Mouse (Mus musculus): ENCODE measurements around the gene Ak2. TPM values are rescaled to one million over a fixed set of nuclear protein-coding genes. Genes with fewer than 3 reads are reported as not detected.
A peak's percentile ranks its signal among the peaks of the same experiment; 100 is the strongest.

Gene Ak2
- total and polyA plus RNA-seq, 3 experiments: 269 to 363 (median 280) TPM

DNA sequence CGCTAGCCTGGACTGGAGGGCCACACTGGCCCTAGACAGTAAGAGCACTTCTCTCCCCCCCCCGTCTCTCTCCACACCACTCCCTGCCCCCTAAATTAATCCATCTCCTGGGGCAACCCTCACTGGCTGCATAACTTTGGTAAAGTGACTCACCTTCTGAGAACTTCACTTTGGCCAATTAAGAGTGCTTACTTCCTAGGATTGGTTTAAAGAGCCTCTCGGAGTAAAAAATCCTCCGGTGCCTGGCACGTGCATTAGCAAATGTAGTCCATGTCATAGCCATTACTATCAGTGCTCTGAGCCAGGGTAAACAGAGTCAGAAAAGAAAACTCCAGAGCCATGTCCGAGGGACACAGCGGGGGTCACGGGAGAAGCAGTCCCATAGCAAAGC is 21.3 kb upstream of the Ak2 start:
- TF ChIP-seq HCFC1 (IDR thresholded peaks at IDR 0.05; ENCODE audit: low read depth, low read length) (no peak), MAX (IDR thresholded peaks at IDR 0.05; ENCODE audit: low read length) (no peak), NELFE (IDR thresholded peaks at IDR 0.05; ENCODE audit: low read depth, low read length) (no peak), MAFK (IDR thresholded peaks at IDR 0.05; ENCODE audit: insufficient replicate concordance, low read length) (no peak), MAZ (IDR thresholded peaks at IDR 0.05; ENCODE audit: low read depth, low read length) (no peak), ZMIZ1 (IDR thresholded peaks at IDR 0.05; ENCODE audit: low read depth, low read length) (no peak), UBTF (IDR thresholded peaks at IDR 0.05; ENCODE audit: low read depth, low read length) (no peak), RCOR1 (conservative IDR thresholded peaks at IDR 0.05; ENCODE audit: low read depth, low read length) (no peak), KAT2A (IDR thresholded peaks at IDR 0.05; ENCODE audit: insufficient replicate concordance, low read length) (no peak), EP300 (IDR thresholded peaks at IDR 0.05; ENCODE audit: low read length) (no peak), USF1 (IDR thresholded peaks at IDR 0.05; ENCODE audit: low read depth, low read length) (no peak), ZC3H11A (IDR thresholded peaks at IDR 0.05; ENCODE audit: low read depth, low read length) (no peak), USF2 (conservative IDR thresholded peaks at IDR 0.05; ENCODE audit: low read depth, low read length) (no peak), TCF12 (IDR thresholded peaks at IDR 0.05; ENCODE audit: low read depth, low read length) (no peak), CHD2 (IDR thresholded peaks at IDR 0.05; ENCODE audit: low read length) (no peak), GABPA (IDR thresholded peaks at IDR 0.05; ENCODE audit: insufficient replicate concordance, low read depth, low read length) (no peak), MEF2A (IDR thresholded peaks at IDR 0.05; ENCODE audit: borderline replicate concordance, low read depth, low read length) (no peak)
- Histone ChIP-seq H3K9me3 (replicated peaks; ENCODE audit: low read length) (no peaks in the 10 kb centered on the region), H3K4me2 (ENCODE audit: insufficient read depth, low read depth, poor library complexity, severe bottlenecking) (no peak overlapping the region), H3K36me3 (replicated peaks in 1 of 2; ENCODE audit: control insufficient read depth in 1 of 2, insufficient read depth in 1 of 2, low read length in 1 of 2) (no peaks in the 10 kb centered on the region), H3K4me1 (ENCODE audit: control insufficient read depth in 1 of 2, insufficient read depth in 2 of 2) (peaks cover 0 to 10% of the 10 kb centered on the region in 2 experiments; a peak in 2 of 4 replicates), H3K27me3 (replicated peaks) (peaks cover 10% of the 10 kb centered on the region), H3K79me2 (replicated peaks; ENCODE audit: control insufficient read depth, extremely low read depth, insufficient read depth, poor library complexity, severe bottlenecking) (no peaks in the 10 kb centered on the region), H3K9ac (ENCODE audit: insufficient read depth, low read depth) (no peak overlapping the region), H3K27ac (ENCODE audit: insufficient read depth, low read depth) (no peak overlapping the region), H3K4me3 (replicated peaks in 1 of 3; ENCODE audit: low read depth in 2 of 3, low read length in 2 of 3, poor library complexity in 1 of 3) (no peak overlapping the region)
- in situ Hi-C loops (cut with MboI; ENCODE audit: low pct_ligation_motif_present, low pct_unique_long_range_greater_than_20kb, low sequenced_read_pairs): loop anchor here (10.0 kb wide), 1 partner anchor 64 kb away; no protein-coding TSS in a partner anchor
- no peak for DNase-seq (ENCODE audit: extremely low read depth)
- dilution Hi-C loops (cut with MboI; ENCODE audit: extremely low pct_ligation_motif_present, extremely low pct_unique_long_range_greater_than_20kb, low sequenced_read_pairs): no loop called here

DNA sequence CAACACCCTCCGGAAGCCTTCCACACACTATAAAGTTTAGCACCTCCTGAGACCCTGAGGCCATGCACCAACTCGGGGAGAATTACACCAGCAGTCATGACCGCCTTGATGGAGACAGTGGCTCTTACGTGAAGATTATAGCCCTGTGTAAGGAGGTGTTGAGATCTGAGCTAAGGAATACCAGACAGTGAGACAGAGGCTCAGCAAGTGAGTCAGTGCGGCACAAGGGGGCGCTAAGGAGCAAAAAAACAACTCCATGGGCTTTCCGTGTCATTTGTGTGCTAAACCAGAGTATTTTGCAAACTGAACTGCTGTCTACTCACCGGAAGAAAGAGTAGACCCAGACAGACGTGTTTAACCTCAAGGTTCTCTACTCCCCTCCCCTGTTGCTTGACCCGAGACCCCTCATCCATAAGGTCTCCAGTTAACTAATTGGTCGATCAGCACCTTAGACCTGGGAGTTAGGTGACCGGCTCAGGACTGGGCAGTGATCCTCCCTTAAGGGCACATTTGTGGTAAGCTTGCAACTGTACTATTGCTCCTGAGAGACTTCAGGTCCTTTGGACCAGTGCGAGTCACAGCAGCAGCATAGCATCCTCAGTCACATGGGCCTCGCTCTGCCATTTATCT is 20.6 kb upstream of the Ak2 start:
- TF ChIP-seq SMC3 (IDR thresholded peaks at IDR 0.05; ENCODE audit: low read depth, low read length) (peak; percentile 95), RAD21 (IDR thresholded peaks at IDR 0.05; ENCODE audit: low read depth, low read length) (peak; percentile 81), MYC (IDR thresholded peaks at IDR 0.05; ENCODE audit: low read depth, low read length) (0 out of 2 replicates have a peak, but pooled peaks have one; percentile 15), JUND (conservative IDR thresholded peaks at IDR 0.05; ENCODE audit: low read depth, low read length) (0 out of 2 replicates have a peak, but pooled peaks have one; percentile 13), ELF1 (IDR thresholded peaks at IDR 0.05; ENCODE audit: low read depth, low read length) (peak; percentile 41; the same call in 1 of the 2 replicates), MAX (IDR thresholded peaks at IDR 0.05; ENCODE audit: low read length) (0 out of 2 replicates have a peak, but pooled peaks have one; percentile 17), POLR2AphosphoS2 (IDR thresholded peaks at IDR 0.05; ENCODE audit: low read depth, low read length) (no peak), UBTF (IDR thresholded peaks at IDR 0.05; ENCODE audit: low read depth, low read length) (no peak), EP300 (IDR thresholded peaks at IDR 0.05; ENCODE audit: low read length) (no peak), BHLHE40 (IDR thresholded peaks at IDR 0.05; ENCODE audit: low read depth, low read length) (0 out of 2 replicates have a peak, but pooled peaks have one; percentile 16), NELFE (IDR thresholded peaks at IDR 0.05; ENCODE audit: low read depth, low read length) (0 out of 2 replicates have a peak, but pooled peaks have one; percentile 21), ZC3H11A (IDR thresholded peaks at IDR 0.05; ENCODE audit: low read depth, low read length) (peak; percentile 75), CTCF (conservative IDR thresholded peaks at IDR 0.05 in 1 of 2, IDR thresholded peaks at IDR 0.05 in 1 of 2; ENCODE audit: low read depth in 2 of 2, low read length in 2 of 2) (peak; percentile 68 to 91)
- no peak overlapping the region for H3K9ac ChIP-seq (ENCODE audit: insufficient read depth, low read depth)
- dilution Hi-C loops (cut with MboI; ENCODE audit: extremely low pct_ligation_motif_present, extremely low pct_unique_long_range_greater_than_20kb, low sequenced_read_pairs) (no loop called here), in situ Hi-C loops (cut with MboI; ENCODE audit: low pct_ligation_motif_present, low pct_unique_long_range_greater_than_20kb, low sequenced_read_pairs) (loop anchor here (10.0 kb wide), 1 partner anchor 64 kb away; no protein-coding TSS in a partner anchor)
- H3K9me3 ChIP-seq (replicated peaks; ENCODE audit: low read length): no peaks in the 10 kb centered on the region
- no peak overlapping the region for H3K27ac ChIP-seq (ENCODE audit: insufficient read depth, low read depth)
- no peaks in the 10 kb centered on the region for H3K79me2 ChIP-seq (replicated peaks; ENCODE audit: control insufficient read depth, extremely low read depth, insufficient read depth, poor library complexity, severe bottlenecking)
- H3K36me3 ChIP-seq (replicated peaks in 1 of 2; ENCODE audit: control insufficient read depth in 1 of 2, insufficient read depth in 1 of 2, low read length in 1 of 2): no peaks in the 10 kb centered on the region
- DNase-seq (ENCODE audit: extremely low read depth): peak; percentile 88
- H3K4me1 ChIP-seq (ENCODE audit: control insufficient read depth in 1 of 2, insufficient read depth in 2 of 2): peaks cover 0 to 10% of the 10 kb centered on the region in 2 experiments; a peak in 2 of 4 replicates
- H3K4me2 ChIP-seq (ENCODE audit: insufficient read depth, low read depth, poor library complexity, severe bottlenecking): no peak overlapping the region; the same call in 1 of the 2 replicates
- H3K27me3 ChIP-seq (replicated peaks): peaks cover 6% of the 10 kb centered on the region
- no peak overlapping the region for H3K4me3 ChIP-seq (replicated peaks in 1 of 3; ENCODE audit: low read depth in 2 of 3, low read length in 2 of 3, poor library complexity in 1 of 3)

Data from CH12.LX (cell line).